Mouse (Mus musculus) layer of hippocampus, adult 18-20 months (tissue): ENCODE measurements at regions not wholly inside any gene's neighbourhood (a gene's known extent, or its start where the extent isn't known, plus 50 kb on each side); places are given as distances from the start of the nearest gene placed in this dataset.

ENCODE experiments used
- DNase-seq, 2 experiments: peaks; one replicate each; pipeline ENCODE4 v3.0.0; 2022; ENCODE audit warnings: low spot score in 2 of 2

- DNase-seq = no peak
These were observed 286.3 kb downstream of the Gsdmc2 start for GRCm38 (mm10) chr15:63558691-63559090.

- DNase-seq = no peak
These were observed 287.2 kb downstream of the Gsdmc2 start for GRCm38 (mm10) chr15:63557816-63558215.

GRCm38 (mm10) chr15:63553597-63553996, 291.4 kb downstream of the Gsdmc2 start:
- no peak for DNase-seq

GRCm38 (mm10) chr15:63532337-63533055, 312.5 kb downstream of the Gsdmc2 start:
- DNase-seq = peak; percentile 47 to 75

GRCm38 (mm10) chr15:63527318-63527717, 317.7 kb downstream of the Gsdmc2 start:
- DNase-seq = no peak

GRCm38 (mm10) chr15:63526820-63527219, 318.2 kb downstream of the Gsdmc2 start:
- DNase-seq = no peak

GRCm38 (mm10) chr15:63517301-63517700, 327.7 kb downstream of the Gsdmc2 start:
- DNase-seq = no peak

GRCm38 (mm10) chr15:63500453-63500852, 344.5 kb downstream of the Gsdmc2 start:
- DNase-seq = no peak

- DNase-seq = no peak
These were observed 346.5 kb downstream of the Gsdmc2 start for GRCm38 (mm10) chr15:63498483-63498882.

- DNase-seq = no peak
These were observed 347.8 kb downstream of the Gsdmc2 start for GRCm38 (mm10) chr15:63497207-63497606.

- no peak for DNase-seq
These were observed 360.1 kb downstream of the Gsdmc2 start for GRCm38 (mm10) chr15:63484910-63485309.

GRCm38 (mm10) chr15:63484217-63484887, 360.6 kb downstream of the Gsdmc2 start:
- no peak for DNase-seq

- DNase-seq = peak; percentile 1 to 53
These were observed 365.6 kb downstream of the Gsdmc2 start for GRCm38 (mm10) chr15:63479270-63479805.

- DNase-seq = no peak
These were observed 378.1 kb downstream of the Gsdmc2 start for GRCm38 (mm10) chr15:63466916-63467315.

- no peak for DNase-seq
These were observed 392.4 kb downstream of the Gsdmc2 start for GRCm38 (mm10) chr15:63452529-63452928.

GRCm38 (mm10) chr15:63446288-63446687, 398.7 kb downstream of the Gsdmc2 start:
- DNase-seq = no peak

GRCm38 (mm10) chr15:63445016-63445415, 400.0 kb downstream of the Gsdmc2 start:
- no peak for DNase-seq

GRCm38 (mm10) chr15:63442146-63442780, 402.7 kb downstream of the Gsdmc2 start:
- DNase-seq = no peak

- no peak for DNase-seq
These were observed 432.3 kb downstream of the Gsdmc2 start for GRCm38 (mm10) chr15:63412649-63413048.

GRCm38 (mm10) chr15:63411771-63412118, 433.2 kb downstream of the Gsdmc2 start:
- no peak for DNase-seq

GRCm38 (mm10) chr15:63410994-63411770, 433.8 kb downstream of the Gsdmc2 start:
- no peak for DNase-seq
